Mouse (Mus musculus) hindbrain, embryonic 16.5 days (tissue): ENCODE measurements at regions not wholly inside any gene's neighbourhood (a gene's known extent, or its start where the extent isn't known, plus 50 kb on each side); places are given as distances from the start of the nearest gene placed in this dataset.
"Not testable (repeated sequence)": the region's sequence is repeated elsewhere in the genome, so short reads cannot be mapped to it uniquely, and the experiment has no call there.

Source experiments
- ATAC-seq: fragments of 200-750 bp; cut with Nextera tagmentation; 2 replicates; pipeline ENCODE4 v1.8.0; 2017; ENCODE audit warnings: moderate TSS enrichment, moderate library complexity
- H3K27ac ChIP-seq: fragments of 300-500 bp; sonication (generic); 2 replicates; pipeline ENCODE4 v1.5.1; 2014; ENCODE audit warnings: low read depth, mild to moderate bottlenecking, control low read depth, low read length, moderate library complexity
- H3K27me3 ChIP-seq: fragments of 300-500 bp; sonication (generic); replicated peaks from 2 replicates; pipeline ENCODE4 v1.6.1; 2014; ENCODE audit warnings: low read length; ENCODE audit not compliant: control insufficient read depth, insufficient read depth
- H3K36me3 ChIP-seq: fragments of 300-500 bp; sonication (generic); 2 replicates; pipeline ENCODE4 v1.6.1; 2014; ENCODE audit warnings: mild to moderate bottlenecking, low read length, moderate library complexity, mixed read lengths; ENCODE audit not compliant: control insufficient read depth, insufficient read depth
- H3K4me1 ChIP-seq: fragments of 300-500 bp; sonication (generic); 2 replicates; pipeline ENCODE4 v1.6.1; 2014; ENCODE audit warnings: low read depth, low read length; ENCODE audit not compliant: control insufficient read depth, insufficient read depth
- H3K4me2 ChIP-seq: fragments of 300-500 bp; sonication (generic); 2 replicates; pipeline ENCODE4 v1.6.1; 2014; ENCODE audit warnings: mild to moderate bottlenecking, low read length, control low read depth, moderate library complexity
- H3K4me3 ChIP-seq: fragments of 300-500 bp; sonication (generic); 2 replicates; pipeline ENCODE4 v1.5.1; 2014; ENCODE audit warnings: mild to moderate bottlenecking, low read length, control low read depth, moderate library complexity
- H3K9ac ChIP-seq: fragments of 300-500 bp; sonication (generic); 2 replicates; pipeline ENCODE4 v1.6.1; 2014; ENCODE audit warnings: low read depth, mild to moderate bottlenecking, control low read depth, low read length, moderate library complexity
- H3K9me3 ChIP-seq: fragments of 300-500 bp; sonication (generic); 2 replicates; pipeline ENCODE4 v1.6.1; 2014; ENCODE audit warnings: mild to moderate bottlenecking, low read length, moderate library complexity; ENCODE audit not compliant: control insufficient read depth
- WGBS: fragments of 180-500 bp; shearing (Covaris S2); extraction: QIAGEN DNeasy Blood & Tissue Kit; methylation state at CpG from one replicate; pipeline ENCODE4 v1.1.7; 2014; 5-methylcytosine and 5-hydroxymethylcytosine counted together

GRCm38 (mm10) chr6:37815218-37815617 lies 55.4 kb upstream of the Trim24 start:
- ATAC-seq, H3K4me2 ChIP-seq: not testable (repeated sequence)
- 75% methylated on average over 2 of the region's 2 CpGs for WGBS

More at GRCm38 (mm10) chr6:37815218-37815617, 55.4 kb upstream of the Trim24 start:
- not testable (repeated sequence) for H3K36me3 ChIP-seq, H3K4me1 ChIP-seq, H3K4me3 ChIP-seq, H3K27me3 ChIP-seq, H3K27ac ChIP-seq, H3K9me3 ChIP-seq, H3K9ac ChIP-seq
